Mouse (Mus musculus) cerebellum, adult 2 months (tissue): ENCODE measurements around the gene Kcnq4. TPM values are rescaled to one million over a fixed set of nuclear protein-coding genes. Genes with fewer than 3 reads are reported as not detected.

Experiments
- DNase-seq, 2 experiments: peaks; one replicate each; pipeline ENCODE4 v3.0.0; 2021
- H3K27ac ChIP-seq: fragments of 200-500 bp; 2 replicates; pipeline ENCODE4 v1.5.1; 2012; ENCODE audit warnings: low read length, control low read depth, inconsistent platforms; ENCODE audit not compliant: insufficient read depth
- H3K27me3 ChIP-seq: fragments of 200-500 bp; 2 replicates; pipeline ENCODE4 v1.6.1; 2012; ENCODE audit warnings: inconsistent platforms, mild to moderate bottlenecking, low read length, moderate library complexity; ENCODE audit not compliant: control insufficient read depth, insufficient read depth
- H3K4me1 ChIP-seq: fragments of 200-500 bp; 2 replicates; pipeline ENCODE4 v1.6.1; 2011; ENCODE audit warnings: low read length; ENCODE audit not compliant: control insufficient read depth, insufficient read depth
- H3K4me3 ChIP-seq: fragments of 200-500 bp; replicated peaks from 2 replicates; pipeline ENCODE3; 2011; ENCODE audit warnings: mild to moderate bottlenecking, low read depth, low read length, control low read depth; ENCODE audit not compliant: insufficient read depth
- CTCF ChIP-seq: fragments of 200-500 bp; IDR thresholded peaks from 2 replicates; pipeline ENCODE4 v1.5.1; 2011; ENCODE audit warnings: low read depth, mild to moderate bottlenecking, control low read depth, low read length, moderate library complexity, borderline replicate concordance; ENCODE audit not compliant: insufficient read depth
- POLR2A ChIP-seq: fragments of 200-500 bp; IDR thresholded peaks from 2 replicates; pipeline ENCODE4 v1.6.1; 2011; ENCODE audit warnings: low read length, control low read depth, borderline replicate concordance; ENCODE audit not compliant: insufficient read depth
- WGBS: fragments of 180-500 bp; shearing (Covaris S2); methylation state at CpG from one replicate; pipeline ENCODE4 v1.1.7; 2018; 5-methylcytosine and 5-hydroxymethylcytosine counted together
- polyA plus RNA-seq: library from polyadenylated mRNA; depleted of rRNA; stranded (reverse); fragments of >200 nt; gene quantifications from 2 replicates; pipeline ENCODE4 v1.2.3, GENCODE M21; 2012

Kcnq4 gene
- polyA plus RNA-seq, 1 experiment = 15.2 TPM

- H3K27ac ChIP-seq = peak within 1 kb of the TSS; percentile 73
- TF ChIP-seq POLR2A (peak; percentile 96), CTCF (no peak)
- peaks cover 5% of the 10 kb centered on the region; the same call in 1 of the 2 replicates for H3K4me1 ChIP-seq
- 2% methylated on average over 49 of the region's 50 CpGs for WGBS
- no peaks in the 10 kb centered on the region for H3K27me3 ChIP-seq
- peak within 1 kb of the TSS; percentile 73 for H3K4me3 ChIP-seq
- peak; percentile 94 for DNase-seq
Measured at GRCm38 (mm10) chr4:120666358-120667024, 81.9 kb downstream of the Kcnq4 start, which contains the start of gene Cited4. TSS of gene Cited4 (plus strand) at chr4:120666572.

GRCm38 (mm10) chr4:120665782-120666181 is 82.6 kb downstream of the Kcnq4 start:
- 82% methylated on average over 7 of the region's 7 CpGs for WGBS
- Histone ChIP-seq H3K4me3 (no peak overlapping the region), H3K27me3 (no peaks in the 10 kb centered on the region), H3K27ac (no peak overlapping the region), H3K4me1 (peaks cover 5% of the 10 kb centered on the region; the same call in 1 of the 2 replicates)
- DNase-seq = peak in 1 of 2 experiments; percentile 24
- TF ChIP-seq POLR2A = no peak
- TF ChIP-seq CTCF = no peak

GRCm38 (mm10) chr4:120665144-120665700 is 83.2 kb downstream of the Kcnq4 start:
- peaks cover 5% of the 10 kb centered on the region; the same call in 1 of the 2 replicates for H3K4me1 ChIP-seq
- no peak overlapping the region for H3K27ac ChIP-seq
- 79% methylated on average over 4 of the region's 4 CpGs for WGBS
- H3K4me3 ChIP-seq = no peak overlapping the region
- DNase-seq = no peak
- no peaks in the 10 kb centered on the region for H3K27me3 ChIP-seq
- TF ChIP-seq CTCF (no peak), POLR2A (no peak)

- Histone ChIP-seq H3K4me3 (no peak overlapping the region), H3K4me1 (peaks cover 5% of the 10 kb centered on the region; the same call in 1 of the 2 replicates), H3K27ac (no peak overlapping the region), H3K27me3 (no peaks in the 10 kb centered on the region)
- TF ChIP-seq CTCF (no peak), POLR2A (no peak)
- DNase-seq = no peak
- 66% methylated on average over 2 of the region's 2 CpGs for WGBS
Measured at GRCm38 (mm10) chr4:120664601-120665000, 83.8 kb downstream of the Kcnq4 start.

GRCm38 (mm10) chr4:120660485-120660884 is 87.9 kb downstream of the Kcnq4 start:
- Histone ChIP-seq H3K4me1 (no peaks in the 10 kb centered on the region), H3K27ac (no peak overlapping the region), H3K4me3 (no peak overlapping the region), H3K27me3 (no peaks in the 10 kb centered on the region)
- 88% methylated on average over 4 of the region's 4 CpGs for WGBS
- no peak for DNase-seq
- TF ChIP-seq CTCF (no peak), POLR2A (no peak)

- Histone ChIP-seq H3K4me3 (no peak overlapping the region), H3K27ac (no peak overlapping the region), H3K4me1 (no peaks in the 10 kb centered on the region), H3K27me3 (no peaks in the 10 kb centered on the region)
- no peak for DNase-seq
- TF ChIP-seq POLR2A = no peak
- no peak for TF ChIP-seq CTCF
- 81% methylated on average over 8 of the region's 8 CpGs for WGBS
Measured at GRCm38 (mm10) chr4:120655898-120656297, 92.5 kb downstream of the Kcnq4 start.

GRCm38 (mm10) chr4:120650208-120650592 is 98.2 kb downstream of the Kcnq4 start:
- 31% methylated on average over 7 of the region's 7 CpGs for WGBS
- peak in 1 of 2 experiments; percentile 35 for DNase-seq
- TF ChIP-seq POLR2A = no peak
- no peak for TF ChIP-seq CTCF
- Histone ChIP-seq H3K27ac (no peak overlapping the region), H3K27me3 (no peaks in the 10 kb centered on the region), H3K4me3 (peak overlapping the region; percentile 63), H3K4me1 (peaks cover 13% of the 10 kb centered on the region; the same call in 1 of the 2 replicates)
